Mouse (Mus musculus): ENCODE data around the gene Fem1b.
"Not testable (repeated sequence)": the region's sequence is repeated elsewhere in the genome, so short reads cannot be mapped to it uniquely, and the experiment has no call there.

DNA sequence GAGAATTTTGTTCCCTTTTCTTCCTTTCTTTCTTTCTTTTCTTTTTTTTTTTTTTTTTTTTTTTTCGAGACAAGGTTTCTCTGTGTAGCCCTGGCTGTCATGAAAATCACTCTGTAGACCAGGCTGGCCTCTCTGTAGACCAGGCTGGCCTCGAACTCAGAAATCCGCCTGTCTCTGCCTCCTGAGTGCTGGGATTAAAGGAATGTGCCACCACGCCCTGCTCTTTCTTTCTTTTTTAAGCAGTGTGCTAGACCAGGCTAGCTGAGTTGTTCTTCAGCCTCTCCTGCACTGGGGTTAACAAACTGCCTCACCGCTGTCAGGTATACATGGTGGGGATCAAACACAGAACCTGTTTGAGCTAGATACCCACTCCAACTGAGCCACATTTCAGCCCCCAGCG lies 8.2 kb upstream of the Fem1b start:
- TF ChIP-seq CTCF (IDR thresholded peaks at IDR 0.05; ENCODE audit: insufficient read depth, low read length); POLR2A (IDR thresholded peaks at IDR 0.05; ENCODE audit: borderline replicate concordance, extremely low read depth, low read depth, low read length): not testable (repeated sequence)
